Mouse (Mus musculus) forebrain, embryonic 12.5 days (tissue): ENCODE results near the gene Actl7b. TPM values are rescaled to one million over a fixed set of nuclear protein-coding genes. Genes with fewer than 3 reads are reported as not detected.

Source experiments
- ATAC-seq: fragments of 200-750 bp; cut with Nextera tagmentation; 2 replicates; pipeline ENCODE4 v1.8.0; 2017; ENCODE audit warnings: moderate TSS enrichment; ENCODE audit not compliant: low FRiP score
- H3K27ac ChIP-seq: fragments of 300-500 bp; sonication (generic); 2 replicates; pipeline ENCODE4 v1.5.1; 2016; ENCODE audit warnings: mild to moderate bottlenecking
- H3K27me3 ChIP-seq: fragments of 300-500 bp; sonication (generic); 2 replicates; pipeline ENCODE4 v1.6.1; 2016; ENCODE audit warnings: mild to moderate bottlenecking
- H3K36me3 ChIP-seq: fragments of 300-500 bp; sonication (generic); replicated peaks from 2 replicates; pipeline ENCODE4 v1.6.1; 2016; ENCODE audit warnings: mild to moderate bottlenecking
- H3K4me1 ChIP-seq: fragments of 300-500 bp; sonication (generic); 2 replicates; pipeline ENCODE4 v1.6.1; 2016
- H3K4me2 ChIP-seq: fragments of 300-500 bp; sonication (generic); 2 replicates; pipeline ENCODE4 v1.6.1; 2016; ENCODE audit warnings: mild to moderate bottlenecking, moderate library complexity
- H3K4me3 ChIP-seq: fragments of 300-500 bp; sonication (generic); replicated peaks from 2 replicates; pipeline ENCODE4 v1.5.1; 2016; ENCODE audit warnings: mild to moderate bottlenecking
- H3K9ac ChIP-seq: fragments of 300-500 bp; sonication (generic); 2 replicates; pipeline ENCODE4 v1.6.1; 2016; ENCODE audit warnings: mild to moderate bottlenecking
- H3K9me3 ChIP-seq: fragments of 300-500 bp; sonication (generic); 2 replicates; pipeline ENCODE4 v1.6.1; 2016
- WGBS: fragments of 180-500 bp; shearing (Covaris S2); methylation state at CpG from one replicate; pipeline ENCODE4 v1.1.7; 2016; 5-methylcytosine and 5-hydroxymethylcytosine counted together
- polyA plus RNA-seq: library from polyadenylated mRNA; unstranded; fragments of >200 nt; fragmentation: Nextera tagmentation; extraction: Ambion mirVana; gene quantifications from 2 replicates; pipeline ENCODE4 v1.2.1, GENCODE M21; 2016

The Actl7b gene
- not detected in 2 replicates for polyA plus RNA-seq

- ATAC-seq, result no peak
- no peaks in the 10 kb centered on the region for H3K4me1 ChIP-seq
- no peak within 1 kb of the TSS for H3K4me2 ChIP-seq
- no peak within 1 kb of the TSS for H3K9ac ChIP-seq
- no peak within 1 kb of the TSS for H3K27ac ChIP-seq
- H3K4me3 ChIP-seq, result no peak within 1 kb of the TSS
- H3K36me3 ChIP-seq, result peaks cover 19% of the 10 kb centered on the region
- H3K27me3 ChIP-seq, result no peaks in the 10 kb centered on the region
- peaks cover 4% of the 10 kb centered on the region; the same call in 1 of the 2 replicates for H3K9me3 ChIP-seq
- WGBS, result 93% methylated on average over 13 of the region's 13 CpGs
Observed at GRCm38 (mm10) chr4:56741041-56741493, at the start of gene Actl7b. Gene Actl7b, minus strand, starts transcription at chr4:56741443.

DNA sequence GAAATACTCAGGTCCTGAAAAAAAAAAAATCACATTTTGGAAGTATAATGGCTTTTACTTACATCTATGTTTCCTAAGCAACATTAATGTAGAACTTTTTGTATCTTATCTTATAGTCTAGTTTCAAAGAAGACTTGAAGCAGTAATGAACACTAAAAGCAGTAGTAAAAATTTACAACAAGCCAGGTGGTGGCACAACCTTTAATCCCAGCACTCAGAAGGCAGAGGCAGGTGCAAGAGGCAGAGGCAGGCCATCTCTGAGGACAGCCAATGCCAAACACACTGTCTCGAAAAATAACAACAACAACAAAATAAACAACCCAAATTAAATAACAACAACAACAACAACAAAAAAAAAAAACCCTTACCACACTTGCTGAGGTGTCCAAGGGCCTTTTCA is 29.8 kb upstream of the Actl7b start:
- 86% methylated on average over 1 of the region's 1 CpGs for WGBS
- Histone ChIP-seq H3K27me3 (no peaks in the 10 kb centered on the region), H3K9ac (no peak overlapping the region), H3K4me2 (no peak overlapping the region), H3K4me1 (no peaks in the 10 kb centered on the region), H3K36me3 (peaks cover 87% of the 10 kb centered on the region), H3K4me3 (no peak overlapping the region), H3K9me3 (no peaks in the 10 kb centered on the region), H3K27ac (no peak overlapping the region)
- no peak for ATAC-seq

DNA sequence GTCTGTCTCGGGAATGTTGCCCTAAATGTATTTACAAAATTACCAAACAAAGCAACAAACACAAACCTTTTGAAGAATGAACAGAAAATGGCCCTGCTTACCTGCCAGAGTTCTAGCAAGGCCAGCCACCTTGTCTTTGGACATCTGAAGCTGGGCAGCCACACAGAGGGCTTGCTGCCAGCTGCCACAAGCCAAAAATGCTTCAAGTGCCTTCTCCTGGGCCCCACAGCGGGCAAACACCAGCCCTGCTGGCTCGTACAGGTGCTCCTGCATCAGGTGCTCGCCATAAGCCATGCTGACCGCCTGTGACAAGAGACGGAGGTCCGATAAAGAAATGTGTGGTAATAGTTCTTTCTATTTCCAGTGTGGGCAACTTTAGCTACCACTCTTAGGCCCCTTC is 27.7 kb upstream of the Actl7b start:
- Histone ChIP-seq H3K27ac (no peak overlapping the region), H3K4me1 (no peaks in the 10 kb centered on the region), H3K9me3 (no peaks in the 10 kb centered on the region), H3K9ac (no peak overlapping the region), H3K27me3 (no peaks in the 10 kb centered on the region), H3K4me3 (no peak overlapping the region), H3K36me3 (peaks cover 89% of the 10 kb centered on the region), H3K4me2 (no peak overlapping the region)
- ATAC-seq, result no peak
- 90% methylated on average over 7 of the region's 7 CpGs for WGBS

GRCm38 (mm10) chr4:56767861-56768284 is 26.6 kb upstream of the Actl7b start:
- no peaks in the 10 kb centered on the region for H3K27me3 ChIP-seq
- no peak overlapping the region for H3K4me3 ChIP-seq
- no peak overlapping the region for H3K9ac ChIP-seq
- H3K9me3 ChIP-seq, result no peaks in the 10 kb centered on the region
- H3K4me2 ChIP-seq, result no peak overlapping the region
- WGBS, result 87% methylated on average over 5 of the region's 5 CpGs
- no peak for ATAC-seq
- H3K4me1 ChIP-seq, result no peaks in the 10 kb centered on the region
- peaks cover 84% of the 10 kb centered on the region for H3K36me3 ChIP-seq
- no peak overlapping the region for H3K27ac ChIP-seq

DNA sequence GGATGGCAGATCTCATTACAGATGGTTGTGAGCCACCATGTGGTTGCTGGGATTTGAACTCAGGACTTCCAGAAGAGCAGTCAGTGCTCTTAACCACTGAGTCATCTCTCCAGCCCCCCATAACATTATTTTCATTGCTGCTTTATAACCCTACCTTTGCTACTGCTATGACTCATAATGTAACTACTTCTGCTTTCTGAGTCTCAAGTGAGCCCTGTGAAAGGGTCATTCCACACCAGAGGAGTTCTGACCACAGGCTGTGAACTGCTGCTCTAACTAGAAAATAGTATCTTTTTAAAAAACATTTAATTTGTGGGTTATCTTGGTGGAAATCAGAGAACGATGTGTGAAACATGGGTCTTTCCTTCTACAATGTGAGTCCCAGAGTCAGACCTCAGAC is 16.4 kb upstream of the Actl7b start:
- H3K27ac ChIP-seq, result no peak overlapping the region
- H3K4me1 ChIP-seq, result no peaks in the 10 kb centered on the region
- no peak overlapping the region for H3K9ac ChIP-seq
- H3K9me3 ChIP-seq, result no peaks in the 10 kb centered on the region
- WGBS, result 93% methylated on average over 1 of the region's 1 CpGs
- no peak overlapping the region for H3K4me3 ChIP-seq
- ATAC-seq, result no peak
- no peaks in the 10 kb centered on the region for H3K27me3 ChIP-seq
- H3K36me3 ChIP-seq, result peaks cover 95% of the 10 kb centered on the region
- H3K4me2 ChIP-seq, result no peak overlapping the region

DNA sequence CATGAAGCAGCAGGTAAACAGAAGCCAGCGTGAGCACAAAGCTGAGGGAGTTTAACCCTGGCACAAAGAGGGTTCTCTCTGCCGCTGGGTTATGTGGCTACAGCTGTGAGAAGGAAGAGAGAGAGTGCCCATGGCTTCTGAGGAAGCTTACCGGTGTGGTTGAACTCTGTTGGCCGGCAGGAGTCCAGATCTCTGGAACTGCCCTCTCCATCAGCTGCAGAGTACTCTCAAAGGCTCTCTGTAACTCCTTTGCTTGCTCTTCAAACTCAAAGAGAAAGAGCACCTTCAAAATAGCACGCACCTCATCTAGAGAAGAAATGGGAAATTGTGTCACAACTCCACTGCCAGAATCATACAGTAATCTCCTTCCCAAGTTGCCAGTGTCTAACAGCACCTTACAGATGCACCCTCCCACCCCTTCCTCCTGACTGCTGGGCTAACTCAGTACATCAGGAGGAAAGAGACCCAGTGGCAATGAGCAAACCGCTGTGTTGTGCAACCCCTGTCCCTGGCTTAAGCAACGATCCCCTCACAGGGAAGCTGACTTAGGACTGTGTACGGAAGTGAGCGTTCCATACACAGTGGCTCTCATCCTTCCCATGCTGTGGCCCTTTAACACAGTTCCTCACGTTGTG is 15.8 kb upstream of the Actl7b start:
- WGBS, result 94% methylated on average over 10 of the region's 10 CpGs
- Histone ChIP-seq H3K9me3 (no peaks in the 10 kb centered on the region), H3K36me3 (peaks cover 90% of the 10 kb centered on the region), H3K9ac (no peak overlapping the region), H3K4me1 (no peaks in the 10 kb centered on the region), H3K27ac (no peak overlapping the region), H3K4me3 (no peak overlapping the region), H3K4me2 (no peak overlapping the region), H3K27me3 (no peaks in the 10 kb centered on the region)
- ATAC-seq, result no peak

GRCm38 (mm10) chr4:56756021-56756420 is 14.8 kb upstream of the Actl7b start:
- no peak for ATAC-seq
- Histone ChIP-seq H3K36me3 (peaks cover 90% of the 10 kb centered on the region), H3K4me1 (no peaks in the 10 kb centered on the region), H3K9ac (no peak overlapping the region), H3K27ac (no peak overlapping the region), H3K27me3 (no peaks in the 10 kb centered on the region), H3K4me3 (no peak overlapping the region), H3K4me2 (no peak overlapping the region), H3K9me3 (no peaks in the 10 kb centered on the region)
- 94% methylated on average over 5 of the region's 5 CpGs for WGBS

- H3K36me3 ChIP-seq, result peaks cover 76% of the 10 kb centered on the region
- H3K4me2 ChIP-seq, result no peak overlapping the region
- ATAC-seq, result no peak
- H3K9me3 ChIP-seq, result peaks cover 4% of the 10 kb centered on the region; the same call in 1 of the 2 replicates
- no peak overlapping the region for H3K4me3 ChIP-seq
- H3K4me1 ChIP-seq, result no peaks in the 10 kb centered on the region
- 98% methylated on average over 9 of the region's 9 CpGs for WGBS
- no peak overlapping the region for H3K9ac ChIP-seq
- no peak overlapping the region for H3K27ac ChIP-seq
- H3K27me3 ChIP-seq, result no peaks in the 10 kb centered on the region
Observed at GRCm38 (mm10) chr4:56747456-56747855, 6.2 kb upstream of the Actl7b start.

GRCm38 (mm10) chr4:56746345-56746744 is 5.1 kb upstream of the Actl7b start:
- Histone ChIP-seq H3K27ac (no peak overlapping the region), H3K36me3 (peaks cover 67% of the 10 kb centered on the region), H3K4me1 (no peaks in the 10 kb centered on the region), H3K9me3 (peaks cover 4% of the 10 kb centered on the region; the same call in 1 of the 2 replicates), H3K9ac (no peak overlapping the region), H3K4me3 (no peak overlapping the region), H3K27me3 (no peaks in the 10 kb centered on the region), H3K4me2 (no peak overlapping the region)
- no peak for ATAC-seq
- 92% methylated on average over 2 of the region's 2 CpGs for WGBS

DNA sequence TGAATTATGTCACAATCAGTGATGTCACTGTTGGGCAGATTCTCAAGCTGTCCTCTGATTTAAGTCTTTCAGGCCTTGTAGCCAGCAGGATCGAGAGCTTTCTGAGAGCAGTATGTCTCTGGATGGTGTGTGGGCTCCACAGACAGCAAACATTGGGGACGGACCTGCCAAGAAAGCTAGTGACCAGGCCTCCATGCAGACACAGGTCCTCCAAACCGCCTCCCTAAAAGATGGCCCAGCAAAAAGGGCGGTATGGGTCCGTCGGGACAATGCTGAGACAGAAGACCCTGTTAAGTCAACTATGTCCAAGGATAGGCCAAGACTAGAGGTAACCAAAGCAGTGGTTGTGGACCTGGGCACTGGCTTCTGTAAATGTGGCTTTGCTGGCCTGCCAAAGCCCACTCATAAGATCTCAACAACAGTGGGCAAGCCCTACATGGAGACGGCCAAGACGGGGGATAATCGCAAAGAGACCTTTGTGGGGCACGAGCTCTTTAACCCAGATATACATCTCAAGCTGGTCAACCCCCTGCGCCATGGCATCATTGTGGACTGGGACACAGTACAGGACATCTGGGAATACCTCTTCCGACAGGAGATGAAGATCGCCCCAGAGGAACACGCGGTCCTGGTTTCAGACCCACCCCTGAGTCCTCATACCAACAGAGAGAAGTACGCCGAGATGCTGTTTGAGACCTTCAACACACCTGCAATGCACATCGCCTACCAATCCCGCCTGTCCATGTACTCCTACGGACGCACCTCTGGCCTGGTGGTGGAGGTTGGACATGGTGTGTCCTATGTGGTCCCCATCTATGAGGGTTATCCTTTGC is 2.3 kb upstream of the Actl7b start, which contains the start of gene Actl7a:
TSS of gene Actl7a (plus strand) at position 51 of the 833 bp plus-strand sequence.
- Histone ChIP-seq H3K4me3 (no peak within 1 kb of the TSS), H3K9me3 (peaks cover 4% of the 10 kb centered on the region; the same call in 1 of the 2 replicates), H3K4me2 (no peak within 1 kb of the TSS), H3K27me3 (no peaks in the 10 kb centered on the region), H3K9ac (no peak within 1 kb of the TSS), H3K36me3 (peaks cover 41% of the 10 kb centered on the region), H3K4me1 (no peaks in the 10 kb centered on the region), H3K27ac (no peak within 1 kb of the TSS)
- ATAC-seq, result no peak
- WGBS, result 95% methylated on average over 21 of the region's 21 CpGs

DNA sequence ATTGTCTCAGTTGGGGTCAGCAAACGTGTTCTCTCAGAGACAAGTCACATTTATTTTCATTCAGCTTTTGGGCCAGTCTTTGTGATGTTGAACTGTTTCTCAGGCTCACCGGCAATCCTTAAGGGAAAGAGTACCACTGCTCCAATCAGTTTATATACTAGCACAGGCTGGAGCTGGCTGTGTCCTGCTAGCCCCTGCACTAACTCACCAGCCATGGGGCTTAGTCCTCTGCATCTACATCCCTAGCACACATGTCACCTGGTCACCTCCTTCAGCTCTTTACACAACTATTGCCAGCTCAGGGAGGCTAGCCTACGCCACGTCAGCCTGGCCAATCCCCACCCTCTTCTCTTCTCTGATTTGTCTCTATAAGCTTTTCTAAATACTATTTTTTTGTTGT is 1.5 kb upstream of the Actl7b start:
- Histone ChIP-seq H3K27me3 (no peaks in the 10 kb centered on the region), H3K4me3 (no peak overlapping the region), H3K27ac (no peak overlapping the region), H3K9me3 (peaks cover 4% of the 10 kb centered on the region; the same call in 1 of the 2 replicates), H3K36me3 (peaks cover 35% of the 10 kb centered on the region), H3K4me1 (no peaks in the 10 kb centered on the region), H3K4me2 (no peak overlapping the region), H3K9ac (no peak overlapping the region)
- no peak for ATAC-seq
- 92% methylated on average over 4 of the region's 4 CpGs for WGBS

- ATAC-seq, result no peak
- WGBS, result 97% methylated on average over 20 of the region's 20 CpGs
- peaks cover 4% of the 10 kb centered on the region; the same call in 1 of the 2 replicates for H3K9me3 ChIP-seq
- H3K27ac ChIP-seq, result no peak overlapping the region
- H3K4me2 ChIP-seq, result no peak overlapping the region
- no peak overlapping the region for H3K9ac ChIP-seq
- H3K36me3 ChIP-seq, result peaks cover 15% of the 10 kb centered on the region
- no peak overlapping the region for H3K4me3 ChIP-seq
- no peaks in the 10 kb centered on the region for H3K4me1 ChIP-seq
- no peaks in the 10 kb centered on the region for H3K27me3 ChIP-seq
Observed at GRCm38 (mm10) chr4:56740611-56741010, 632 bp downstream of the Actl7b start.
